Mouse (Mus musculus): ENCODE measurements around the gene Rin2. TPM values are rescaled to one million over a fixed set of nuclear protein-coding genes. Genes with fewer than 3 reads are reported as not detected.

Rin2 gene
- 1 to 10 TPM; 3.4 to 4.6 TPM for polyA plus RNA-seq (2017; shearing (Covaris generic))

- no peak for ATAC-seq
Measured at GRCm38 (mm10) chr2:145675142-145675755, at the start of gene Rin2. Gene Rin2 (plus strand): TSS chr2:145675215.

- ATAC-seq, result no peak
Measured at GRCm38 (mm10) chr2:145631123-145631798, 43.8 kb upstream of the Rin2 start.

GRCm38 (mm10) chr2:145631799-145632174 lies 43.2 kb upstream of the Rin2 start:
- ATAC-seq, result no peak

GRCm38 (mm10) chr2:145633811-145634210 lies 41.2 kb upstream of the Rin2 start:
- ATAC-seq, result no peak

GRCm38 (mm10) chr2:145640255-145640984 lies 34.6 kb upstream of the Rin2 start:
- no peak for ATAC-seq

GRCm38 (mm10) chr2:145655373-145655960 lies 19.5 kb upstream of the Rin2 start:
- ATAC-seq, result no peak

- ATAC-seq, result no peak
Measured at GRCm38 (mm10) chr2:145656121-145656520, 18.9 kb upstream of the Rin2 start.

- no peak for ATAC-seq
Measured at GRCm38 (mm10) chr2:145656716-145657115, 18.3 kb upstream of the Rin2 start.

GRCm38 (mm10) chr2:145661242-145661641 lies 13.8 kb upstream of the Rin2 start:
- no peak for ATAC-seq

GRCm38 (mm10) chr2:145663899-145664298 lies 11.1 kb upstream of the Rin2 start:
- no peak for ATAC-seq

- ATAC-seq, result no peak
Measured at GRCm38 (mm10) chr2:145664311-145664710, 10.7 kb upstream of the Rin2 start.

GRCm38 (mm10) chr2:145668135-145668534 lies 6.9 kb upstream of the Rin2 start:
- no peak for ATAC-seq

- ATAC-seq, result no peak
Measured at GRCm38 (mm10) chr2:145670131-145670530, 4.9 kb upstream of the Rin2 start.

GRCm38 (mm10) chr2:145674496-145675141 lies 396 bp upstream of the Rin2 start:
- ATAC-seq, result no peak

- no peak for ATAC-seq
Measured at GRCm38 (mm10) chr2:145675756-145676543, 935 bp downstream of the Rin2 start.

GRCm38 (mm10) chr2:145676544-145676925 lies 1.5 kb downstream of the Rin2 start:
- no peak for ATAC-seq

- no peak for ATAC-seq
Measured at GRCm38 (mm10) chr2:145676936-145677335, 1.9 kb downstream of the Rin2 start.

- ATAC-seq, result no peak
Measured at GRCm38 (mm10) chr2:145680141-145680540, 5.1 kb downstream of the Rin2 start.

GRCm38 (mm10) chr2:145680762-145681161 lies 5.7 kb downstream of the Rin2 start:
- ATAC-seq, result no peak

- ATAC-seq, result no peak
Measured at GRCm38 (mm10) chr2:145681626-145682025, 6.6 kb downstream of the Rin2 start.

- ATAC-seq, result no peak
Measured at GRCm38 (mm10) chr2:145682924-145683323, 7.9 kb downstream of the Rin2 start.

- ATAC-seq, result no peak
Measured at GRCm38 (mm10) chr2:145683536-145683935, 8.5 kb downstream of the Rin2 start.

Measured in CD4-positive, CD25-positive, alpha-beta regulatory T cell, adult 4 months (primary cell).